Mouse (Mus musculus) kidney, adult 10 weeks (tissue): ENCODE measurements around the gene Uqcr11. TPM values are rescaled to one million over a fixed set of nuclear protein-coding genes. Genes with fewer than 3 reads are reported as not detected.

ENCODE experiments used
- polyA plus RNA-seq: library from polyadenylated mRNA; stranded (reverse); fragments of 350-450 nt; fragmentation: Illumina TruSeq; extraction: RNeasy Lipid Tissue Mini Kit (QIAGEN cat#74804); gene quantifications from one replicate; pipeline ENCODE4 v1.2.3, GENCODE M21; 2014; ENCODE audit warnings: low read depth, low replicate concordance

The Uqcr11 gene
- not detected for polyA plus RNA-seq

DNA sequence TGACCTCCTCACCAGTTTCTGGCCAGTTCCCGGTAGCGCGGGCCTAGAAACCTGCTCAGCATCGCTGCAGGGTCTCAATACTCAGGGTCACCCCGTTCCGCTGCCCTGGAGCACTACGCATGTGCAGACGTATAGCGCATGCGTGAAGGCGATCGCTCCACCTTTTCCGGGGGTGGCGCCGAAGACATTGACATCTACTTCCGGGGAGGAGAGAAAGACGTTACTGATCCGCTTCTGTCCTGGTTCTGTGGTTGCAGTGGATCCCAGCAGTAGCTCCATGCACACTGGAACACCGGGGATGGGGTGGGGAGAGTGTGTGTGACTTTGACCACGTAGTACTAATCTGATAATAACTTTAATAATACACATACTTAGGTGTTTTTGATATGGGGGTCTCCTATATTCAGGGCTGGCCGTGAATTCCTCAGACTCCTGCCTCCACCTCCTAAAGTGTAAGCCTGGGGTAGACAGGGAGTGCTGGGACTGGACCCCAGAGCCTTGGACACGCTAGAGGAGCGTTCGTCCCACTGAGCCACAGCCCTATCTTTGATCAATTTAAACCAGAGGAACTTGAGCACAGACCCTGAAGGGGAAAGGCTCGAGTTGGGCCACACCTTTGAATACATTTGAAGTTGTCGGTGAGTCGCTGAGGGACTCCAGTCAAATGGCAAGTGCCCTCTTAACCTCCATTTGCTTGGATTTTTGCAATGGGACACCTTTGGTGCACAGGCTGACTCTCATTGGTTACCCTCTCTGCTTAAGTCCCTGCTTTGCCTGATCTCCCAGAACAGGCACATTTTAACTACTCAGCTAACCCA, at the start of gene Uqcr11:
Gene Uqcr11, minus strand, starts transcription at position 147 of the 818 bp plus-strand sequence.

DNA sequence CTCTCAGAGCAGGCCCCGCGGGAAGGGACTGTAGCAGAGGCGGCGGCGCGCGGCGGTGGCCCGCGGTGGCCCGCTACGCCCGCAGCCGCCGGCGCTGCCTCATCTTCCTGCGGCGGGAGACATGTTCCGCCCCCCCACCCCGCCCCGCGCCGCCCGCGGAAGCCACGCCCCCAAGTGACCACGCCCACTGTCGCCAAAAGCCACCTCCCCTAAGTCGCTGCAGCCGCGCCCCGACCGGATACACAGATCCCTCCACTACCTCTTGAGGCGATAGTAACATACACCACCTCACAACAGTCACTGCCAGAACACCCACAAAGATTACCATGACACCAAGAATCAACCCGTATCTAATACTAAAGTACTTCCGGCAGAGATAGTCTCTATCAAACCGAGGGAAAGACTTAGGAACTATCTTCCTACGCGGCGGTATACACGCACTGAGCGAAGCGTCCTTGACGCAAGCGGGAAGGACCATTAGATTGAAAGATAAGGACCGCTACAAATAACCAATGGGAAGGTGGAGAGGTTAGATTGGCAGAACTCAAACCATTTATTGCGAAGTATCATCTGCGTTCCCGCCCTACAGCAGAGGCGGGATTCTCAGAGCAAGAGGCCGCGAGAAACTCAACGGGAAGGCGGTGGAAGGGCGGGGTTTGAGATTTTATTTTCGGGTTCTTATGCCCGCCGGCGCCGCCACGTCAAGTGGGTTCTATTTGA, 27.0 kb upstream of the Uqcr11 start, which contains the start of gene Tcf3:
Gene Tcf3, minus strand, starts transcription at position 135 of the 720 bp plus-strand sequence.

DNA sequence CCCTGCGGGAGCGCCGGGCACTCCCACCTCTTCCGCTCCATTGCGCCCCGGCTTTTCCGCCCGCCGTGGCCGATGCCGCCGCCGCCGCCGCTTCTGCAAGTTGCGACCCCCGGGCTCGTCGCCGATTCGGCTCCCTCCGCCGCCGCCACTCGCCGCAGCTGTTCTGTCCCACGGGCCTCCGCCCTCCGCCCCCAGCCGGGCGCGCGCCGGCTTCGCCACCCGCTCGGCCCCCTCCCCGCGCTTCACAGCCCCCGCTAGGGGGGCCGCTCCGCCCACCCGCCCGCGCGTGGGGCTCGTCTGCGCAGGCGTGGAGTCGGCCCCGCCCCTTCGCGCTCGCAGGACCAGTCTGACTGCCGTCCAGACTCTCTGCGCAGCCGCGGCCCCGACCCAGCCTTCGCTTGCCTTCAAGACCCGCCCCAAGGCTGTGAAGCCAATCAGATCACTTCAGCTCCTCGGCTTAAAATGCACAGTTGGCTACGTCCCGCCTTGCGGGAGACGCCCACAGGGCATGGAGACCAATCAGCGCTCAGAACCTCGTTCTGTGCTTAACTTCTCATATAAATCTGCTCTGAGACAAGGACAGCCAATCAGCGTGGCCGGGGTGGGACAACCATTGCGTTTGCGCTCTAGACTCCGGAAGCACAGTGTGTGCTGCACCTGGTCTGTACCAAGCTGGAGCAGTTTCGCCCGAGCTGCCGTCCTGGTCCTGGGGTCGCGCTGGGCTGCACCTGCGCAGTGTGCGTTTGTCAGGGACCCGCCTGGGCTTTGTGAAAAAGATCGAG, 7.2 kb downstream of the Uqcr11 start, which contains the start of gene Mbd3:
Gene Mbd3, minus strand, starts transcription at position 360 of the 782 bp plus-strand sequence.

DNA sequence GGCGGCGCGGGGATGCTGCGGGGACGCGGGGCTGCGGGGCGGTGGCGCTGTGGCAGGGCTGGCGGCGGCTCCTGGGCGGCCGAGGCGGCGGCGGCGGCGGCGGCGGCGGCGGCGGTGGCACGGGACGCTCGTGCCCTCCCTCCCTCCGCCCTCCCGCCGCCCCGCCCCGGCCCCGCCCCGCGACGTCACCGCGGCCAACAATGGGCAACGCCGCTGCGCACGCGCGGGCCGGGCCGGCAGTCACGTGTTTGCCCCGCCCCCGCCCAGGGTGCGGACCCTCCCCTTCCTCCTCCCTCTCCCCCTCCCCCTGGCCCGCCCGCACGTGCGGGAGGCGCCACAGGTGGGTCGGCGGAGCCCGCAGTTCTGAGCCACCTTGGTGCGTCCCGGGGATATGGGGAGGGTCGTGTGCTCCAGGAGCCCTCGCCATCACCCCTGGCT, 19.1 kb downstream of the Uqcr11 start, which contains the start of gene Mex3d:
Gene Mex3d, minus strand, starts transcription at position 138 of the 438 bp plus-strand sequence.

DNA sequence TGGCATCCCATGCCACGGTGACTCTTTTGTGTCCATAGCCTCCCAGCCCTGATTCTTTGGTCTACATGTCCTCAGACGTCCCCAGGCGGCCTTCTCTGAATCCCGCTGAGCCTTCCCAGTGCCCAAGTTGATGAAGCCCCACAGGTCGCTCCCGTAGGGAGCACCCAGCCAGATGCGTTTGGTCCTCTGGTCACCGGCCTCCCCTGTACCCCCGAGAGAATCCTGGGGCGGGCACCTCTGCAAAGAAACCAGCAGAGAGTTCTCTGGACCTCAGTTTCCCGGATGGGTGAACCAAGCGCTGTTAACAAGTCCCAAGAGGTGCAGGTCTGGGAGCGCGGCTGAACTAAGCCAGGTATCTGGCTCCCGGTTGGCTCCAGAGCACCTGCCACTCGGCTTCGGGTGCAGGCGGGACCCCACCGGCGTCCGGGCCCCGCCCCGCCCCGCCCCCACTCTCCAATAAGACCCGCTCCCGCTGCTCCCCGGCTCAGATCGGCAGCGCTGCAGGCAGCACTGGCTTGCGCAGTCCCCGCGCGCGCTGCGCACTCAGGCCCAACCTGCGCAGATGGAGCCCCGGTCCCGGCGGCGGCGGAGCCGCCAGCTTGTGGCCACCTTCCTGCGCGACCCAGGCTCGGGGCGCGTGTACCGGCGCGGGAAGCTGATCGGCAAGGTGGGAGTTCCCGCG, 50.5 kb downstream of the Uqcr11 start, which contains the start of gene Plk5:
Gene Plk5, plus strand, starts transcription at position 459 of the 682 bp plus-strand sequence.

Other genes starting within 250 kb of the Uqcr11 start
- 12.5 TPM for gene Cirbp, start 240.8 kb downstream of the Uqcr11 start, polyA plus RNA-seq
- not detected for gene 1600002K03Rik, start 233.9 kb downstream of the Uqcr11 start, polyA plus RNA-seq
- gene Efna2, start 227.3 kb downstream of the Uqcr11 start, polyA plus RNA-seq: 0.40 TPM
- 3.0 TPM for gene Mum1, start 180.4 kb downstream of the Uqcr11 start, polyA plus RNA-seq
- 4.1 TPM for gene Ndufs7, start 157.7 kb downstream of the Uqcr11 start, polyA plus RNA-seq
- 1.3 TPM for gene Gamt, start 145.8 kb downstream of the Uqcr11 start, polyA plus RNA-seq
- gene Dazap1, start 145.3 kb downstream of the Uqcr11 start, polyA plus RNA-seq: 13.7 TPM
- not detected for gene Rps15, start 114.4 kb downstream of the Uqcr11 start, polyA plus RNA-seq
- gene Apc2, start 110.9 kb downstream of the Uqcr11 start, polyA plus RNA-seq: not detected
- 0.73 TPM for gene 2310011J03Rik, start 86.3 kb downstream of the Uqcr11 start, polyA plus RNA-seq
- not detected for gene Pcsk4, start 77.3 kb downstream of the Uqcr11 start, polyA plus RNA-seq
- 1.3 TPM for gene Reep6, start 76.9 kb downstream of the Uqcr11 start, polyA plus RNA-seq
- 0.12 TPM for gene Adamtsl5, start 58.4 kb downstream of the Uqcr11 start, polyA plus RNA-seq
- not detected for gene Plk5, start 50.4 kb downstream of the Uqcr11 start, polyA plus RNA-seq
- 2.8 TPM for gene Mex3d, start 19.2 kb downstream of the Uqcr11 start, polyA plus RNA-seq
- gene Mbd3, start 7.3 kb downstream of the Uqcr11 start, polyA plus RNA-seq: not detected
- 1.3 TPM for gene Tcf3, start 26.8 kb upstream of the Uqcr11 start, polyA plus RNA-seq
- not detected for gene Onecut3, start 88.0 kb upstream of the Uqcr11 start, polyA plus RNA-seq
- gene Atp8b3, start 132.3 kb upstream of the Uqcr11 start, polyA plus RNA-seq: not detected
- 0.16 TPM for gene Rexo1, start 154.7 kb upstream of the Uqcr11 start, polyA plus RNA-seq
- gene Klf16, start 170.5 kb upstream of the Uqcr11 start, polyA plus RNA-seq: 1.5 TPM
- 0.53 TPM for gene Abhd17a, start 183.5 kb upstream of the Uqcr11 start, polyA plus RNA-seq
- gene Scamp4, start 196.0 kb upstream of the Uqcr11 start, polyA plus RNA-seq: 0.44 TPM
- not detected for gene Adat3, start 196.1 kb upstream of the Uqcr11 start, polyA plus RNA-seq
- not detected for gene Gm49322, start 199.2 kb upstream of the Uqcr11 start, polyA plus RNA-seq
- 0.53 TPM for gene Csnk1g2, start 216.0 kb upstream of the Uqcr11 start, polyA plus RNA-seq